Mouse (Mus musculus) ES-Bruce4 (cell line): ENCODE results near the gene Ywhae.

Source experiments
- CTCF ChIP-seq: IDR thresholded peaks from one replicate; pipeline ENCODE4 v1.8.1; 2011; ENCODE audit warnings: low read depth, low read length
- EP300 ChIP-seq: IDR thresholded peaks from 2 replicates; pipeline ENCODE4 v1.6.1; 2011; ENCODE audit warnings: low read depth, low read length; ENCODE audit not compliant: insufficient read depth
- POLR2A ChIP-seq: IDR thresholded peaks from one replicate; pipeline ENCODE4 v1.8.1; 2011; ENCODE audit warnings: low read length; ENCODE audit not compliant: insufficient read depth

DNA sequence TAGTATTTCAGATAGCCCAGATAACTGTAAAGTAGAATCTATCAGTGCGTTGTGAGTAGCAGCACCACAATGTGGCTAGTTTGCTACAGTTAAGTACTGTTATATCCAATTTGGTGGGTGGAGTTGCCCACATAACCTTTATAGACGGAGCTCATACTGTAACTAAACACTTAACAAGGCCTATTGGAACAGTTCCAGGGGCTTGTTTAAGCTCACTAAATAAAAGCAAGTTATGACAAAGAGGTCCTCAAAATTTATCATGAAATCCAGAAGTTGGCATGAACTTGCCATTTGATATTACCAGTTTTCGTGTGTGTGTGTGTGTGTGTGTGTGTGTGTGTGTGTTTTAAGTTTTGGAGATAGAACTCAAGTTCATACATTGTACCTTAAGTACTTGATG, 7.5 kb downstream of the Ywhae start:
- TF ChIP-seq CTCF (no peak), POLR2A (no peak), EP300 (no peak)
